Mouse (Mus musculus): Measurements from ENCODE around the gene Macrod2.

DNA sequence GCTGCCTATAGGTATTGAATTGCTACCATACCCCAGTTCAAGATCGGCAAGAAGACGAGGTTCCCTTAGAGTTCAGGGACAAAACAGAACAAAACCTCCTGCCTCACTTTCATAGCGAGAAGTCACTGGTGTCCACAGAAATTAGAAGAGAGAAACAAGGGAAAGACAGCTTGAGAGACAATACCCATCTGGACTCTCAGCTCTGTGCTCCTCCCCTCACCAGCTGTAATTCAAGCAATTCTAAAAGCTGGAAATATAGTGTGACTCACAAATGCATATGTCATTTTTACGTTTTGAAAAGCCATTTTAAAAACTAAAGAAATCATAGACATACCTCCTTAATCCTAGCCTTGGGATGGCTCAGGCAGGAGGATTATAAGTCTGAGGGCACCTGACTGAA lies 1848.4 kb downstream of the Macrod2 start:
- TF ChIP-seq CTCF (IDR thresholded peaks at IDR 0.05; ENCODE audit: control insufficient read depth, insufficient read depth, insufficient replicate concordance, low read depth, low read length) (no peak), POLR2A (IDR thresholded peaks at IDR 0.05; ENCODE audit: control insufficient read depth, low read depth, low read length) (no peak)

Measured in testis, adult 2 months (tissue).